Mouse (Mus musculus) retina, embryonic 14.5 days (tissue): ENCODE data around the gene Zmynd11.
"Not testable (repeated sequence)": the region's sequence is repeated elsewhere in the genome, so short reads cannot be mapped to it uniquely, and the experiment has no call there.

Source experiments
- DNase-seq: peaks from one replicate; pipeline ENCODE4 v3.0.0-alpha.2; 2015; ENCODE audit warnings: low spot score

Gene Zmynd11

GRCm38 (mm10) chr13:9764646-9765536 is at the start of gene Zmynd11:
Zmynd11 (minus strand) TSS chr13:9765330.
- DNase-seq, result peak; percentile 73

DNA sequence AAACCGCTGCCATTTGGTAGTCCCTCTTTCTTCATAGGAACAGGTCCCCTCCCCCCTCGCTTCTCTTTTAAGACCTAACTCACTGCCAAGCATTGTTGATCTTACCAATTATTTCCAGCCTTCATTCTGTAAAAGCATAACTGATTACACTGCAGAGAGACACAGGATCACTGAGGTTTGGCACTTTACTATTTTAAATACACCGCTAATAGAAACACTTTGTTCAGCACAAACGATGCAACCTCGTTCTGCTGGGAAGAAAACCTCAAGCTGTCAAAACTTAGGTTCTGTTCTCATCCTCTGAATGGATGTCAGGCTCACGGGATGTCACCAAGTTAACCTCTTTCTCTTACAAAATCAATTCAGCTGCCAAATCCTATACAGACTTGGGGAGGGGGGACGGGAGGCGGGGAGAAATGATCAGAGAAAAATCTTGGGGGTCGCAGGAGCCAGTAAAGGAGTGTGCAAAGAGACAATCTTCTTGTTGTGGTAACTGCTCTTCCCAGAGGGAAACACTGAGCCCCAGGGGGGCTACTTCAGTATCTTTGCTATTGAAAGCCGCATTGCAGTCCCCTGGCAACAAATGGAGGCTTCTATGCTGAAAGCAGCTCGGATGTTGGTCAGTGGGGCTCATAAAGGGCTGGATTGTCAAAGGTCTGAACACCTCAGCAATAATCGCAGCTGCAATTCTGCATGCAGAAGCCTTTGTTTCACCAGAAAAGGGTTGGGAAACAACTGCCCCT is 30.9 kb upstream of the Zmynd11 start:
- peak; percentile 74 for DNase-seq

GRCm38 (mm10) chr13:9786050-9786449 is 20.9 kb upstream of the Zmynd11 start:
- peak; percentile 59 for DNase-seq

DNA sequence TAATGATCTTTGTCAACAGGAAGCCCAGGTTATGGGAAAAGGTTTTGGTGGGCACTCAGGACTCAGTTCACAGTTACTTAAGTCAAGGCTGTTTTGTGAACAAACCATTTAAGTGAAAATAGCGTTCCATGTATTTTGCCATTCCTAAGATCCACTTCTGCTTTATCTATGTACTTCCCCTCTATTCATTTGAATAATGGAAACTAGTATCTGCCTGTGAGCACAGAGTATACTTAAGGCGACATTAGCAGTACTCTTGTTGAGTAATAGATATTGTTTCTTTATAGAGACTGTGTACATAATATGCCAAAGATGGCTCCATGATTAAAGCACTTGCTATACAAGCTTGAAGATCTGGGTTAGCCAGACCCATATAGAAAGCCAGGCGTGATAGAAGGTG is 18.6 kb upstream of the Zmynd11 start:
- no peak for DNase-seq

GRCm38 (mm10) chr13:9775901-9776300 is 10.8 kb upstream of the Zmynd11 start:
- DNase-seq, result no peak

- no peak for DNase-seq
Observed at GRCm38 (mm10) chr13:9774077-9774476, 8.9 kb upstream of the Zmynd11 start.

DNA sequence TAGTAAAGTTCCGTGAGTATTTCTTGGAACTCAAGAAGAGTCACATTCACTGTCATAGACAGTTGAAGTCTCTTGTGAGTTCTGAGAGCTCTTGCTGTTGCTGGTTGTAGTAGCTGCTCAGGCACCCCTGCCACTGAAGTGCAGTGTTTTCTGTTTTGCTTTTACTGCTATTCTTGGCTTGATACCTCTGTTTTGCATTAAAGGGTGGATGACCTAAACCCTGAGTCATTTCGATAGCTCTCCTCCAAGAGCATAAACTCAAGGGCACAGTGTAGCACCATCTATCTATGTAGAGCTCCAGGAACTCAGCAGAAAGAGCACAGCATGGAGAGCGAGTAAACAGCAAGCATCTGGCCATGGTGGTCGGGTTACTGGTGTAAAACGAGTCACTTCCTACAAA is 2.1 kb upstream of the Zmynd11 start:
- no peak for DNase-seq

GRCm38 (mm10) chr13:9766497-9766896 is 1.4 kb upstream of the Zmynd11 start:
- DNase-seq, result no peak

GRCm38 (mm10) chr13:9765537-9765851 is 364 bp upstream of the Zmynd11 start:
- DNase-seq, result no peak

- DNase-seq, result peak; percentile 69
Observed at GRCm38 (mm10) chr13:9763828-9764645, 1.1 kb downstream of the Zmynd11 start.

GRCm38 (mm10) chr13:9763100-9763827 is 1.9 kb downstream of the Zmynd11 start:
- peak; percentile 62 for DNase-seq

- peak; percentile 57 for DNase-seq
Observed at GRCm38 (mm10) chr13:9760057-9760456, 5.1 kb downstream of the Zmynd11 start.

DNA sequence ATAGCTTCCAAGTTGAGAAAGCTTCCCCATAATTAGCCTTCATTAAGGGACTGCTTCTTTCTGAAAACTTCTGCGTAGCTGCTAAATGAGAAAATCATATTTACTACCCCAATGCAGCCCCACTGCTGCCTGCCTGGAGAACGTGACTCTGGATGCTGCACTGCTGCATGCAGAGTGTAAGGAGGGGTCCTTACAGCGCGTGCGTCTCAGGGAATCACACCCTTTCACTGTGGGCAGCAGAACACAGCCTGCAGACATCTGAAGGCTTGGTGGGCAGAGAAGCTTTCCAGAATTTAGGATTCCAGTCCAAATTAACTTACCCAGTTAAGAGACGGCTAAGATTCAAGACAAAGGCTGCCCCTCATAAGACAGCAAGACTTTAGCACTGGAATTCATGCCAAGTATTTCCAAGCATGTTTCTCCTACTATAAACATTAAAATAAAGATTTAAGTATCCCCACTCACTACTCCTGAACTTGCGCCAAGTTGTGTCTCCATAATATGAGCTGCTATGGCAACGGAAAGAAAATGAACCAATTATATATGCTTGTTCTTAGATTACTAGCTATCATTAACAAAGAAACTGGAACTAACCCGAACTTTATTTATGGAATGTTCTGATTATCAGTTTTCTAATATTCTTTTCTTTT is 7.2 kb downstream of the Zmynd11 start:
- no peak for DNase-seq

- no peak for DNase-seq
Observed at GRCm38 (mm10) chr13:9753706-9754105, 11.4 kb downstream of the Zmynd11 start.

DNA sequence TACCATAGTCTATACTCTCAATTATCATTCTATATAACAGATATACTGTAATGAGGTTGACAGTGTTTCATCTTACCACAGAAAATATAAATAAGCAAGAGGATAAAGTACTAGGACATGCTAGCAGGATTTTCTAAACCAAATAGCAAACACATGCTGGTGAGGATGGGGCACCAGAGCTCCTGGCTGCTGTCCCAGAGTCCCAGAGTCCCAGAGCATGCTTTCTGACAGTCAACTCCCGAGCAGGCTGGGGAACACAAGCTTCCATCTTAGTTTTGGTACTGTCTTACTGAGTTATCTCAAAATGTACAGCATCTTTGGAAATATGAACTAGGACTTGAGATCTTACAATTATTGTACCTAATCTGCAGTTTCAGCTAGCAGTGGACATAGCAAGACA is 14.8 kb downstream of the Zmynd11 start:
- DNase-seq, result no peak

- DNase-seq, result no peak
Observed at GRCm38 (mm10) chr13:9749796-9750195, 15.3 kb downstream of the Zmynd11 start.

DNA sequence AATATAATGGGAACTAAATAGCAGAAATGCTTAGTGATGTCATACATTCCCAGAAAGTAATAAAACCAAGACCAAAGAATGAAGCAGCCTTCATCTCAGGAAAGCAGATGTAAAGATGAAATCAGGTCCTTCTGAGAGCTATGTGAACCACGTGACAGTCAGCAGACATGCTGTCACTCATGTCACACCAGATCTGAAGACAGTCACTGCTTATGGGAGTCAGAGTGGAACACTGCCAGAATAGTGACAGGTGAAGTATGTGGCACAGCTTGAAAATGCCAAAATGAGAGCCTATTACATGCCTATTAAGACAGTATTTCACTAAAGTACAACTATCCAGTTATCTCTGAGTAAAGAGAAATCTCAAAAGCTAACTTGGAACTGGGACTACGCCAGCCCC is 26.9 kb downstream of the Zmynd11 start:
- no peak for DNase-seq

DNA sequence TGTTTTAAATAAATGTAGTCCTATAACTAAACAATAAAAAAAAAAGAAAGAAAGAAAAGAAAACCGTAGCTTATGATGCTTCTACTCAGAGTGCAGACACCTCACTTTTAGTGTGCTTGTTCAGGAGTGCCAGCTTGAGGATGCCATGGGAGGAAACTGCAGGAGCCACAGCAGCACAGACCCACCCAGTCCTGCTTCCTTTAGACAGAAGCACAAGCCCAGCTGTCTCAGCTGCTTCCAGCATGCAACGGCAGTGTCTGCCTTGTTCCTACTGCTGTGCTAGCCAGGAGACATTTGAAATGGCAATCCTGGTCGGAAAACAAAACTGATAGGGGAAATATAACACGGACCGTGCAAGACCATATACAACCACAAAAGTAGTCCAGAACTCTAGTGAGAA is 28.1 kb downstream of the Zmynd11 start:
- DNase-seq, result no peak

DNA sequence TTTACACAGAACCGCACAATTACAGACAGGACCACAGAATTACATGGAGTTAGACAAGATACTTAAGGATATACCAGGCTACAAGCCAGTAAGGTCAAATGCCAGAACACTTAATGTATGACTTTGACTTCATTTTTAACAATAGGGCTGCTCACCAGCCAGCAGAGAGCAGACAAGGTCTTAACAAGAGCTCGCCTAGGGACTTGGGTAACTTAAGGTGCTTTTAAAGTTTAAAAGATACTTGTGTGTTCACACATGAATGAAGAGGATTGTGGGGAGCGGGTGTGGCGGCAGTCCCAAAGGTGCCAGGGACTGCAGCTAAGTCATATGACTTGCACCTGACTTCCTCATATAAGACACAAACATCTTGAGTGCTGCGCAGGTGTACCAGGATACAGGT is 32.9 kb downstream of the Zmynd11 start:
- not testable (repeated sequence) for DNase-seq

- DNase-seq, result no peak
Observed at GRCm38 (mm10) chr13:9729073-9729472, 36.1 kb downstream of the Zmynd11 start.

- DNase-seq, result no peak
Observed at GRCm38 (mm10) chr13:9715224-9715623, 49.9 kb downstream of the Zmynd11 start.
